Mouse (Mus musculus): ENCODE measurements around the gene Tcp11. TPM values are rescaled to one million over a fixed set of nuclear protein-coding genes. Genes with fewer than 3 reads are reported as not detected.

Gene Tcp11
- polyA plus RNA-seq (2014; fragmentation: Illumina TruSeq; extraction: RNeasy Lipid Tissue Mini Kit (QIAGEN cat#74804); ENCODE audit: low read depth, low replicate concordance) = 46.3 TPM

DNA sequence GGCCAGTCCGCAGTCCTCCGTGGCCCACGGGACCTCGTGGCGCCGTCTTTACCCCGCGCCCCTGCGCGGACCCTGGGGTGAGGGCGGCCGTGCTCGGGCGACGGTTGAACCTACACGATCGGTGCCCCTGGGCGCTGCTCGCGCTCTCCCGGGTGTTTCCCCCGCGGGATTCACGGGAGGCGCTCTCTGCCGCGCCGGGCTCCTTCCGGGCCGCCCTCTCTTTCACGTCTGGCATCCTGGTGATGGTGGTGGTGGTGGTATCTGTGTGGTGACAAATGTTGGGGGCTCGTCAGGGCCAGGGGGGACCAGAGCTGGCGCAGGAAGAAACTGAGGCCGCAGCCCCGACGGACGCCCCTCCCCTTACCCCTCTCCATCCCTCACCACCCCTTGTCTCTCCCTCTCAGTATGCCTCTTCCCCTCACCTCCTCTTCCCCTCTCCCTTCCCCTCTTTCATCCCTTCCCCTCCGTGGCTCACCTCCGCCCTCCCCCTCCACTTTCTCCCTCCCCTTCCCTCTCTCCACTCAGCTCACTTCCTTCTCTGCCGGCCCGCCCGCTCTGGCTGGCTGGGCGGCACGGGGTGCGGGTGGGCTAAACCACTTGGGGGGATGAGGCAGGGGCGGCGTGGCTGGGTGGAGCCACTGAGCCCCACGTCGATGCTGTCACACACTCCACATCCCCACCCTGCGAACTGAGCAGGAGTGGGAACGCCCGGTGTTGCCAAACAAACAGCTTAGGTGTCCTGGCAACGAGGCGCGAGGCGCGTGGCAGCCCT, at the start of gene Tcp11:
Gene Tcp11, minus strand, starts transcription at position 595 of the 772 bp plus-strand sequence.

Other genes starting within 250 kb of the Tcp11 start
- gene Snrpc, start 242.5 kb downstream of the Tcp11 start, polyA plus RNA-seq (2014; fragmentation: Illumina TruSeq; extraction: RNeasy Lipid Tissue Mini Kit (QIAGEN cat#74804); ENCODE audit: low read depth, low replicate concordance) = 104 TPM
- gene Uhrf1bp1, start 224.2 kb downstream of the Tcp11 start, polyA plus RNA-seq (2014; fragmentation: Illumina TruSeq; extraction: RNeasy Lipid Tissue Mini Kit (QIAGEN cat#74804); ENCODE audit: low read depth, low replicate concordance) = 2.6 TPM
- 1.4 TPM for gene Anks1, start 171.3 kb downstream of the Tcp11 start, polyA plus RNA-seq (2014; fragmentation: Illumina TruSeq; extraction: RNeasy Lipid Tissue Mini Kit (QIAGEN cat#74804); ENCODE audit: low read depth, low replicate concordance)
- 42.0 TPM for gene Taf11, start 170.8 kb downstream of the Tcp11 start, polyA plus RNA-seq (2014; fragmentation: Illumina TruSeq; extraction: RNeasy Lipid Tissue Mini Kit (QIAGEN cat#74804); ENCODE audit: low read depth, low replicate concordance)
- 0.21 TPM for gene Scube3, start 61.5 kb upstream of the Tcp11 start, polyA plus RNA-seq (2014; fragmentation: Illumina TruSeq; extraction: RNeasy Lipid Tissue Mini Kit (QIAGEN cat#74804); ENCODE audit: low read depth, low replicate concordance)
- gene Zfp523, start 96.5 kb upstream of the Tcp11 start, polyA plus RNA-seq (2014; fragmentation: Illumina TruSeq; extraction: RNeasy Lipid Tissue Mini Kit (QIAGEN cat#74804); ENCODE audit: low read depth, low replicate concordance) = 2.1 TPM
- not detected for gene Def6, start 127.1 kb upstream of the Tcp11 start, polyA plus RNA-seq (2014; fragmentation: Illumina TruSeq; extraction: RNeasy Lipid Tissue Mini Kit (QIAGEN cat#74804); ENCODE audit: low read depth, low replicate concordance)
- gene Ppard, start 152.1 kb upstream of the Tcp11 start, polyA plus RNA-seq (2014; fragmentation: Illumina TruSeq; extraction: RNeasy Lipid Tissue Mini Kit (QIAGEN cat#74804); ENCODE audit: low read depth, low replicate concordance) = 0.24 TPM
- gene Fance, start 232.9 kb upstream of the Tcp11 start, polyA plus RNA-seq (2014; fragmentation: Illumina TruSeq; extraction: RNeasy Lipid Tissue Mini Kit (QIAGEN cat#74804); ENCODE audit: low read depth, low replicate concordance) = not detected
- gene Rpl10a, start 247.8 kb upstream of the Tcp11 start, polyA plus RNA-seq (2014; fragmentation: Illumina TruSeq; extraction: RNeasy Lipid Tissue Mini Kit (QIAGEN cat#74804); ENCODE audit: low read depth, low replicate concordance) = 54.1 TPM